Mouse (Mus musculus) ovary, postnatal 14 days (tissue): ENCODE results near the gene Scgb2b20.
"Not testable (repeated sequence)": the region's sequence is repeated elsewhere in the genome, so short reads cannot be mapped to it uniquely, and the experiment has no call there.

Experiments
- DNase-seq: peaks from one replicate; pipeline ENCODE4 v3.0.0; 2022; ENCODE audit warnings: low spot score

The Scgb2b20 gene

DNA sequence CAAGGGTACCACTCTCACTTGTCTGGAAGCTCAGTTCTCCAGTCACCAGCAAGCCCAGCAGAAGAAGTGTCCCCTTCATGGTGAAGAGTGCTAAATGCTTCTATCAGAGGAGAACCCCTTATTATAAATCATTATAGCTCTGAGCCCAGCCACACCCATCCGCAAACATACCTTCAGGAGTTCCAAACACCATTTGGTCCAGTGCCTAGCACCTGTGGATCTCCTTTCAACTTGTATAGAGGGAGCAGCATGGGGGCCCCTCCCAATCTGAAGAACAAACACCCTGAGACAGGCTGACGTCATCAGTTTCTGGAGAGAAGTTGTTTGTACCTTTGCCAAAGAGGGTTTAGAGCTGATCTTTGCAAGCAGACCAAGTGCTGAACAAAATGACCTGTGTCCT lies at the start of gene Scgb2b20:
Scgb2b20 (minus strand) TSS at position 101 of the 400 bp plus-strand sequence.
- DNase-seq: not testable (repeated sequence)

DNA sequence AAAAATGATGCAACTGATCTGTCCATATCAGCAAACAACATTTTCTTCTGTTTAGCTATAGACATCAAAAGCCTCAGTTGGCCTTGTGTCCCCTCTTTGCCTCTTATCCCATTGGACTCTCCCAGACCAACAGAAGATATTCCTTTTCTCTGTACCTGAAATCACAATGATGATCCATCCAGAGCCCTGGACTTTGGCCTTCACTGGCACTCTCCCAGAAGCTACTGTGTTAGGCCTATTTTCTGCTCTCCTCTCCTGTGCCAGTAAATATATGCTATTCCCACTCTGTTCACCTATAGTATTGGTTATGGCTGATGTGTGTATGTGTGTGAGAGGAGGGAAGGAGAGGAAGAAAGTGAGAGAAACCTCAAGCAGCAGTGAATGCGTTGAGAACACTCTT lies 43.6 kb upstream of the Scgb2b20 start:
- not testable (repeated sequence) for DNase-seq

DNA sequence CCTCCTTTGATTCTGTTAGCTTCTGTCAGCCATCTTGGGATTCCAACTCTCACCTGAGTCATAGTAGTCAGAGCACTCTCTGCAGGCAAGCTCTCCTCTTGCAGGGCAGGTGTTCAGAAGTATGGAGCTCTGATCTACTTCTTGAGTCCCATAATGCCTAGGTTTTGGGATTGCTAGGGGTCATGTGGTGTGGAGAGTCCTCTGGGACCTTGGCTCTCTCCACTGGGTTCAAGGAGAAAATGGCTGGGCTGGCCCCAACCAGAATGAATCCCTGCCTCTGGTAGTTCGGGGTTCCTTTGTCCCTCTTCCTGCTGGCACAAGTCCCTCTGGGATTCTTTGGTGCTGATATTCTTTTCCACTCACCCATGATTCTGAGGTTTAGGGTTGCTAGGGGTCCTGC lies 35.5 kb upstream of the Scgb2b20 start:
- no peak for DNase-seq

DNA sequence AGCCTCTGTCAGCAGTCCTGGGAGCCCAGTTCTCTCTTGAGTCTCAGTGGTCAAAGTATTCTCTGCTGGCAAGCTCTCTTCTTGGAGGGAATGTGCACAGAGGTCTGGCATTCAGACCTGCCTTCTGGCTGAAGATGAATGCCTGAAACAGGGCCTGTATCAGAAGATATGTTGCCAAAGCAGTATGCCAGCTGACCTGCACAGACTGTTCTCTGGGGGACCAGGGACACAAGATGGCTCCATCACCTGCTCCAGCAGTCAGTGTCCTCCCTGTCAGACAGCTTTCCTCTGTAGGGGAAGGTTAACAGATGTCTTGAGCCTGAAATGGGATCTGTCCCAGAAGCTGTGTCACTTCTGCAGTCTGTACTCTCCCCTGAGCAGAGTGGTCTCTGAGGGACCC lies 33.6 kb upstream of the Scgb2b20 start:
- DNase-seq: not testable (repeated sequence)

DNA sequence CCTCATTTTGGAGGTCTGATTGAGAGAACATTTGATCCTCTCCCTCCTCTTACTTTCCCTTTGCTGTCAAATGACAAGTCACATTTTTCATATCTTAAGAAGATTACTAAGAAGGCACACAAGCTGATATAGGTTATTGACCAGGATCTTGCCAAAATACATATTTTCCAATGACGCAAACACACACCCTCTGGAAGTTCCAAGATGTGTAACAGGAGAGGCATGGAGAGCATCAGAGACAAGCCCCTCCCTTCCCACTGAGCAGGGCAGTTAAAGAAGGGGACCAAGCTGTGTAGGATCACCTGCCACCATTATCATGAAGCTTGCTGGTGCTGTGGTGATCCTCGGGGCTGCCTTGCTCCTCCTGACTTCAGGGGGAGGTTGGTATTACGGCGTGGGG lies 6.8 kb upstream of the Scgb2b20 start, which contains the start of gene Scgb1b20:
Scgb1b20 (plus strand) TSS at position 301 of the 400 bp plus-strand sequence.
- DNase-seq: not testable (repeated sequence)
